Mouse (Mus musculus) ES-Bruce4 (cell line): ENCODE measurements around the gene Med23. TPM values are rescaled to one million over a fixed set of nuclear protein-coding genes. Genes with fewer than 3 reads are reported as not detected.

Experiments used
- H3K27ac ChIP-seq: 2 replicates; pipeline ENCODE4 v1.5.1; 2012; ENCODE audit warnings: low read length, inconsistent platforms; ENCODE audit not compliant: insufficient read depth
- H3K27me3 ChIP-seq: 2 replicates; pipeline ENCODE4 v1.6.1; 2012; ENCODE audit warnings: mild to moderate bottlenecking, low read length, inconsistent platforms; ENCODE audit not compliant: control insufficient read depth, poor library complexity, insufficient read depth, severe bottlenecking
- H3K36me3 ChIP-seq: 2 replicates; pipeline ENCODE4 v1.6.1; 2012; ENCODE audit warnings: inconsistent platforms, mild to moderate bottlenecking, low read length, moderate library complexity; ENCODE audit not compliant: control insufficient read depth, poor library complexity, insufficient read depth, severe bottlenecking
- H3K4me1 ChIP-seq: one replicate; pipeline ENCODE4 v1.8.1; 2011; ENCODE audit warnings: low read length; ENCODE audit not compliant: control insufficient read depth, insufficient read depth
- H3K4me3 ChIP-seq: 2 replicates; pipeline ENCODE4 v1.5.1; 2011; ENCODE audit warnings: low read depth, mild to moderate bottlenecking, low read length
- H3K9ac ChIP-seq: 2 replicates; pipeline ENCODE4 v1.6.1; 2012; ENCODE audit warnings: low read depth, mild to moderate bottlenecking, inconsistent platforms; ENCODE audit not compliant: poor library complexity, severe bottlenecking
- H3K9me3 ChIP-seq: replicated peaks from 2 replicates; pipeline ENCODE4 v1.6.1; 2012; ENCODE audit warnings: mild to moderate bottlenecking, low read length, inconsistent platforms; ENCODE audit not compliant: control insufficient read depth, poor library complexity, insufficient read depth, severe bottlenecking
- CTCF ChIP-seq: IDR thresholded peaks from one replicate; pipeline ENCODE4 v1.8.1; 2011; ENCODE audit warnings: low read depth, low read length
- EP300 ChIP-seq: IDR thresholded peaks from 2 replicates; pipeline ENCODE4 v1.6.1; 2011; ENCODE audit warnings: low read depth, low read length; ENCODE audit not compliant: insufficient read depth
- POLR2A ChIP-seq: IDR thresholded peaks from one replicate; pipeline ENCODE4 v1.8.1; 2011; ENCODE audit warnings: low read length; ENCODE audit not compliant: insufficient read depth
- polyA plus RNA-seq: library from polyadenylated mRNA; stranded (reverse); fragments of >200 nt; gene quantifications from 2 replicates; pipeline ENCODE4 v1.2.4, GENCODE M21; 2011; ENCODE audit warnings: low read depth; ENCODE audit not compliant: missing spikeins, insufficient read depth, insufficient read length

Med23 gene
- 38.6 and 43.2 TPM in 2 replicates for polyA plus RNA-seq

DNA sequence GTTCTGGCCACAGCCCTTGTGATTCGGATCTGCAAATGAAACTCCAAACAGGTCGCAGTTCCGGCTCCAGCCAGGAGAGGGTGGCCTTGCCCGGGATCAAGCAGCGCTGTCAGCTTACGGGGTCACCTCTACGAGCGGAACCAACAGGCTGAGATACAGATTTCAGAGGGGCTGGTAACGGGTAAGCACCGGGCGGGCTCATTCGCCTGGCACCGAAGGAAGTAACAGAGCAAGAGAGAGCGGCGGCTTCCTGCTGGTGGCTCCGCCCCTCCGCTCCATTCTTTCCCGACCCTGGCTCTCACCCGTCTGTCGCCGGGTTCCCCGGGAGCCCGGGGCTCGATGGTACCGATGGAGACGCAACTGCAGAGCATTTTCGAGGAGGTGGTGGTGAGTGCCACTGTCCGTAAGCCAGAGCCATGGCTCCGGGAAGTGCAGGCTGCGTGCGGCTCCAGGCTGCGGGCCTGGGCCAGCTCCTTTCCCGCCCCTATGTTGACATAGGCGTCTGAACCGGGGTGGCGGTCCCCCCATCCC is at the start of gene Med23:
Gene Med23 (plus strand): TSS at position 227 of the 531 bp plus-strand sequence.
- Histone ChIP-seq H3K9me3 (no peaks in the 10 kb centered on the region), H3K4me3 (peak within 1 kb of the TSS; percentile 94), H3K9ac (peak within 1 kb of the TSS; percentile 66), H3K4me1 (no peaks in the 10 kb centered on the region), H3K27ac (no peak within 1 kb of the TSS), H3K36me3 (peaks cover 3% of the 10 kb centered on the region; the same call in 1 of the 2 replicates), H3K27me3 (no peaks in the 10 kb centered on the region)
- TF ChIP-seq EP300, result peak; percentile 63; the same call in 1 of the 2 replicates
- no peak for TF ChIP-seq POLR2A
- TF ChIP-seq CTCF, result peak; percentile 82

DNA sequence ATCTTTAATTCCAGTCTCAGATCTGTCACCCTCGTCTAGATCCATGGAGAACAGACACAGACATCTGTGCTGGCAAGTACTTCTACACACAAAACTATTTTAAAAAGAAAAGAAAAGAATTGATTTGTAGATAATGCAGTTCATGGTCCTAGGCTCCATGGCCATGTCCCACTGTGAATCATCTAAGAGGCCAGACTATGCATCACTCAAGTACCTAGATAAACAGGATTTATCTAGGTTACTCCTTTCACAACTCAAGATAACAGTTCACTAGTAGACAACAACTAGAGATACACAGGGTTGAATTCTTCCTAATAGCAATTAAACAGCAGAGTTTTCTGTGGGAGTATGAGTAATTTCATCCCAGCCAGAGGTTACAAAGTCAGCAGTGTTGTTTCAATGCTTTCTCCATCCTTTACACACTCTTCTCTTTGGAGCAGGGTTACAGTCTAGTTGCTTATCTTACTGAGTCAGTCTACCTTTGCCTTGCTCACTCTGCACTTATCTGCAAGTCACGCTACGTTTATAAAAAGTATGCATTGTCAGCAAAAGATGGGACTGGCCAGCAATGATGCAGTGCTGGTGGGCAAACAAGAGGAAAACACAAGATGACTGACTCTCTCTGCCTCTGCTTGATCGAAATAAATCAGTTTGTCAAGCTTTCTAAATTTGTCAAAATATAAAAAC is 47.7 kb upstream of the Med23 start:
- Histone ChIP-seq H3K9me3 (no peaks in the 10 kb centered on the region), H3K4me3 (no peak overlapping the region), H3K36me3 (peaks cover 43% of the 10 kb centered on the region)

DNA sequence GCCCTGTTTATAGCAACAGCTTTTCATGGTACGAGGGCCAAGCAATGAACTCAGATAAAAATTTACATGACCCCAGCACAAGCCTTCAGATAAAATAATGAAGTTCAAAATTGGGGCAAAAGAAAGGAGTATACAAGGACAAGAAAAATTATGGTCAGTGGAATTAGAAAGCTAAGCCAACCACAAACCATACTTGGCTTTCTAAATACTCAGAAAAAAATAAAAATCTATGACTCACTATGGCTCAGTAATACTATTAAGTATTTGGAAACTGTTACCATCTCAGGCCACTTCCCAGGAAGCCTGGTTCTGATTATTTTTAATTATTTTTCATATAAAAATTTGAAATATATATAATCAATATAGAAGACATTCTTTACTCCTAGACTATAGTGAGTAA is 46.9 kb upstream of the Med23 start:
- H3K9ac ChIP-seq, result no peak overlapping the region
- peaks cover 38% of the 10 kb centered on the region for H3K36me3 ChIP-seq
- TF ChIP-seq CTCF (no peak), EP300 (no peak), POLR2A (no peak)
- no peaks in the 10 kb centered on the region for H3K9me3 ChIP-seq
- H3K27me3 ChIP-seq, result no peaks in the 10 kb centered on the region
- H3K27ac ChIP-seq, result no peak overlapping the region
- no peak overlapping the region for H3K4me3 ChIP-seq
- peaks cover 4% of the 10 kb centered on the region for H3K4me1 ChIP-seq

More for the DNA sequence above, 47.7 kb upstream of the Med23 start:
- H3K9ac ChIP-seq, result no peak overlapping the region
- H3K4me1 ChIP-seq, result peaks cover 4% of the 10 kb centered on the region
- no peak for TF ChIP-seq CTCF
- no peak for TF ChIP-seq EP300
- no peak for TF ChIP-seq POLR2A
- H3K27ac ChIP-seq, result no peak overlapping the region
- no peaks in the 10 kb centered on the region for H3K27me3 ChIP-seq

DNA sequence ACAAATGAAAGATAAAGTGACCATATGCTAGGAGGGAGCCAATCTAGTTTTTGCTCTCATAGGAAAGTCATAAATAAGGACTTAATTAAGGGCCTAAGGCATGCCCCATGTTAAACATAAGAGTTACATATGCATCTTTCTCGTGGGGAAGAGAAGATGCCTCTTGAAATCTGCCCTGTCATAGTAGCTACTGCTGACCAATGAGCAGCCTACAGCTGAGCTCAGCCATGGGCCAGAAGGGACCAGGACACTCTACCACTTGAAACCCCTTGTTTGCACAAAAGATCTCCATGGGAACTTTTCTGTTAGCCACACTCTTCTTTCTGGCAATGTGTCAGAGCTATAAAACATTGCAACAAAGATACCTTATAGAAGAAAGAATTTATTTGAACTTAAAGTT is 46.5 kb upstream of the Med23 start:
- Histone ChIP-seq H3K27ac (no peak overlapping the region), H3K36me3 (peaks cover 36% of the 10 kb centered on the region), H3K27me3 (no peaks in the 10 kb centered on the region), H3K9ac (no peak overlapping the region), H3K4me1 (peaks cover 6% of the 10 kb centered on the region), H3K9me3 (no peaks in the 10 kb centered on the region), H3K4me3 (no peak overlapping the region)
- TF ChIP-seq POLR2A (no peak), EP300 (no peak), CTCF (no peak)

DNA sequence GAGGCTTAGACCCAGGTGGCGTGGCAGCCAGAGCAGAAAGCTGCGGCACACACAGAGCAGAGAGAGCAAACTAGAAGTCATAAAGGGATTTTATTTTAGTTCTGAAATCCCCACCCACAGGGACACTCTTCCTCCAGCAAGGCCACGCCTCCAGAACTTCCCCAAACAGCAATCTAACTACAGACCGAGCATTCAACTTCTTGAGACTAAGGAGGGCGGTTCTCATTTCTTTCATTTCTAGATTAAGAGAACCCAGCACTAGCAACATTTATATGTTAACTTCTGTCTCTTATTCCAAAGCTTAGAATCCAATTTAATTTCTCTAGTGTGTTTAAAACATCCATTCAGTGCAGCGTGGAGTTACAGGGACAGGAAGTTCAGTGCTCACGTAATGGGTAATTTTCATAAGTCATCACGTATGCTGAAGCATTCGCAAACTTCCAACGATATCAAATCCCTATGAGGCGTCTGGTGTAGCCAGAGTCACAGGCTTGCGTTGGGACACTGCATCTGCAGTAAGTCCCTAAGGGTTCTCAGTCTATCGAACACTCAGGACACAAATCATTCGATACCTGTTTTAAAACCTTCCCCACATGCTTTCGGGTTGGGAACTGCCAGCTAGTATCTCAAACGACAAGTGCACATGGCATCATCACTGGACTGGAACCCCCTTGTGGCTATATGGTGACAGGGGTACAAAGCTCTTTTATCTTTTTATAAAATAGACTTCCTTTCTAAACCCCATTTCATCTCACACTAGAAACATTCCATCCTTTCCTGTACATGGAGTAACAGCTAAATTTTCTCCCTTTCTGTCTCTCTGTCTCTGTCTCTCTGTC is 45.9 kb upstream of the Med23 start:
- Histone ChIP-seq H3K27ac (no peak overlapping the region), H3K36me3 (peaks cover 36% of the 10 kb centered on the region), H3K9ac (no peak overlapping the region), H3K9me3 (no peaks in the 10 kb centered on the region), H3K4me3 (no peak overlapping the region), H3K27me3 (no peaks in the 10 kb centered on the region), H3K4me1 (peaks cover 6% of the 10 kb centered on the region)
- TF ChIP-seq POLR2A, result no peak
- TF ChIP-seq CTCF, result no peak
- TF ChIP-seq EP300, result no peak
